Mouse (Mus musculus) lung, postnatal 10 days (tissue): ENCODE results near the gene Dnmbp.

ENCODE experiments used
- DNase-seq: peaks from one replicate; pipeline ENCODE4 v3.0.0; 2021

Dnmbp gene

DNA sequence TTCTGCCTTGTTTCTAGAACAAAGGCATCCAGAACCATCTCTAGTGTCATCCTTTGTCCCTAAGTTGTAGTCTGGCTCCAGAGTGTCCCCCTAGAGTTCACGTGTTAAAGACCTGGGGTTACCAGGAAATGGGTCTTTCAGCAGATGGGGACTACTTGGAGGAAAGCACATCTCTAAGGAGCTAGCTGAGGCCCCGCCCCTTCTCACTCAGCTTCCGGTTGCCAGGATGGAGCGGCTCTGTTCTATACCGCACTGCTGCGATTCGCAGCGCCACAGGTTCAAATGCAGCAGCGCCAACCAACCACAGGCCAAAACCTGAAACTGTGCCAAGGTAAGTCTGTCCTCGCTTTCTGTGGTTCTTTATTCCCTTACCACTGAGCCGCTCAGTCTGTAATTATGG is 65.6 kb downstream of the Dnmbp start:
- DNase-seq, result no peak

DNA sequence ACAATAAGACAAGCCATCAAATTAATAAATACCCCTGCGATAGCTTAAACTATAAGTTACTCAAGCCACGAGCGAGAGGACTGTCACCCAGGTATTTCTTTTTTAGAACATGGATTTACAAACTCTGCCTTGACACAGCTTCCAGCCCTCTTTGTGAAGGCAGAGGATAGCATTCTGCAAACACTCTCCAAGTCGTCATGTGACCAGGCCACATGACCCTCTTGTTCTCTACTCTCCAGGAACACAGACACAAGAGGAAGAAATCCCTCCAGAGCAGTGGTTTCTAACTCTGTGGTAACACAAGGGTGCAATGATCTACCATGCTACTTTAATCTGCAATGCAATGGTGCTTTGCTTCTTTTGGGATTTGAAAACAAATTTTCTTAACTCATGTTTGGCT is 69.6 kb downstream of the Dnmbp start:
- no peak for DNase-seq

DNA sequence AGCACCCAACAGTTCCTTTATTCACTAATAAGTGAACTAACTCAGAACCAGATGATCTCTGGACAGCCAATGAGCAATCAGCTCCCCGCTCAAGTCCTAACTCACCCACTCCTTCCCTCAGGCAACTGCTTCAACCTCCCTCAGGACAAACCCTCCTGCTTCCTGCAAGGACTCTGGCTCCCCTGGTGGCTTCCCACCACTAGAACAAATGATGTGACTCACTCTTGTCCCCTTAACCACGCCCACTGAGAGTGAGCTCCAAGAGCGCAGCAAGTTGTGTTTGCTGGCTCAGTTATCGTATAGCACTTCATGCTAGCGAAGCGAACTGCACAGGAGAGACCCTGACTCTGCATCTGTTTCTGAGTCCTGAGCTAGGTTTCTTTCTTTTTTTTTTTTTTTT is 82.6 kb downstream of the Dnmbp start:
- DNase-seq, result peak; percentile 59

DNA sequence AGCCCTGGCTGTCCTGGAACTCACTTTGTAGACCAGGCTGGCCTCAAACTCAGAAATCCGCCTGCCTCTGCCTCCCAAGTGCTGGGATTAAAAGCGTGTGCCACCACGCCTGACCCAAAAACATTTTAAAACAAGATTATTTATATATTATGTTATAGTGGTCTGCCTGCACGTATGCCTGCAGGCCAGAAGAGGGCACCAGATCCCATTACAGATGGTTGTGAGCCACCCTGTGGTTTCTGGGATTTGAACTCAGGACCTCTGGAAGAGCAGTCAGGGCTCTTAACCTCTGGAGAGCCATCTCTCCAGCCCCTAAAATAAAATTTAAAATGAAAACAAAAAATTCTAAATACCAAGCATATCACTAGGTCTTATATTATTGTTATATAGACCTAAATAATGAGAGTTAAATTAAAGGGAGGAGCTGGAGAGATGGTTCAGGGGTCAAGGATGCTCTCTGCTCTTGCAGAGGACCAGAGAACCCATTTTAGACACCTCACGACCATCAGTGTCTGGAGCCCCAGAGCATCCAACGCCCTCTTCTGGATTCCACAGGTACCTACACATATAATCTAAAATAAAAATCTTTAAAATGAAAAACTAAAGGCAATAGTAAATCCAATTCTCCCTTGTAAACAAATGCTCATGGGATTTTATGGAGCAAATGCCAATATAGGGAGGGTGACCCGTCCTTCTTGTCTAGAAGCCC is 87.0 kb downstream of the Dnmbp start:
- peak; percentile 12 for DNase-seq

GRCm38 (mm10) chr19:43851996-43852630 is 87.9 kb downstream of the Dnmbp start:
- peak; percentile 37 for DNase-seq

DNA sequence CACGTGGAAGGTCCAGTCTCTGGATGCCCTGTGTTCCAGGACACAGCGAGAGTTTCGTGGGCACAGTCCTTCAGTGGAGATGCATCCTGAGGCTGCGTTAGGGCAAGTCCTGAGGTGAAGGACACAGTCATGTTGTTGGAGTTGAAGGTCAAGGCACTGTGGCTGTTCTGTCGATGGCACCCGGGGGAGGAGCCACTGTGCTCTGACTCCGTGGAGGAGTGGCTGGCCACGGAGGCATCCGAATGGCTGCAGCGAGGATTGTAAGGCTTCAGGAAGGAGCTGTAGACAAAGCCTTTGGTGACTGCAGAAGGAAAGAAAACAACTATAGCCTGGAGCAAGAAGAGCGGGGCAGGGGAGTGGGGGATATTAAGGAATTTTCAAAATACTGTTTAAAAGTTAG is 90.0 kb downstream of the Dnmbp start:
- DNase-seq, result no peak

- DNase-seq, result no peak
Measured at GRCm38 (mm10) chr19:43847966-43848365, 92.0 kb downstream of the Dnmbp start.

- DNase-seq, result no peak
Measured at GRCm38 (mm10) chr19:43847056-43847455, 92.9 kb downstream of the Dnmbp start.

DNA sequence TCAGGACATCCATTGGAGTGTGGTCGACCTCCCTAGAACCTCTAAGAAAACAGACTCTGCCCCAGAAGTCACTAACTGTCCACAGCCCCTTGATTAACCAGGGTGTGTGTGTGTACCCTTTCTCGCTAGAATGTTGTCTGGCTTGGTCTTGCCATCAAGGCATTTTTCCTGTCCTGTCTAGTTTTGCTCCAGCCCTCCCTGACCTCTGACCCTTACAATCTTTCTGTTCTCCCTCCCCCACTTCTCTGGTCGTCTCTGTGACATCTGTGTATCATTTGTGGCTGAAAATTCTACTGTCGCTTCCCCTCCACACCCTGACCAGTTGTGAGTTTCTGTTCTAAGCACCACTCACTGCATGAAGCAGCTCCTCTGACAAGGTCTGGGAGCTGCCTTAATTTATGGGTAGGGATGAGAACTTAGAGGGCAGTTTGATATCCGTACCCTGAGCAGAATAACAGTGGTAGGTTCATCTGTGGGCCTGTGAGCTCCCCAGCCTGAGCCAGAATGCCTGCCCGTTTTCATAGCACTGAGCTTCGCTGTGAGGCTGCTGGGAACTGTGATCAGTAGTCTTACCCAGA is 94.6 kb downstream of the Dnmbp start:
- peak; percentile 8 for DNase-seq

GRCm38 (mm10) chr19:43843184-43843583 is 96.8 kb downstream of the Dnmbp start:
- DNase-seq, result no peak

DNA sequence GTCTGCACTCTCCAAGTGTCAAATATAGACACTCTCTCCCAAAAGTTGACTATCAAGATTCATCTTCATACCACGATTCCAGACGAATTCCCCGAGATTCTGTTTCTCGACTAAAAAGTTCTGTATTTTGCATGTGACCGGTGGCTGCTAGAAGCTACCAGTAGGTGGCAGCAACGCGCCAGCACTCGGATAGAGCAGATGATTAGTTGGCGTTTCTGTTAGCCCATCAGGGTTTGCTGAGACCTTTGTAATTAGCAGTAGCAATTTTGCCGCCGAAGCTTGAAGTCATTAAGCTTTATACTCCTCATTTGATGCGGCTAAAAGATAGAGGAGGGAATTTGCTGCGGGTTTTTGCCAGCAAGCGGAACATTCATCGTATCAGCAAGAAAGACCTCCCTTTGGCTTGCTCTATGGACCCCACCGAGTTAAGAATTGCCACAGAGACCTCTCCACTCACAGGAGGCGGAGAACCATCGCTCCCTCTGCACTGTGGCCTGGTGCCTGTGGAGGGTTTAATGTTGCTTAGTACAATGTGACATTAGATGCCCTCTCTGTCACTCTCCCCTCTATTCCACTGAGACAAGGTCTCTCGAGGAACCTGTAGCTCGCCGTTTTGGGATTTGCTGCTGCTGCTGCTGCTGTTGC is 107.4 kb downstream of the Dnmbp start:
- peak; percentile 80 for DNase-seq

DNA sequence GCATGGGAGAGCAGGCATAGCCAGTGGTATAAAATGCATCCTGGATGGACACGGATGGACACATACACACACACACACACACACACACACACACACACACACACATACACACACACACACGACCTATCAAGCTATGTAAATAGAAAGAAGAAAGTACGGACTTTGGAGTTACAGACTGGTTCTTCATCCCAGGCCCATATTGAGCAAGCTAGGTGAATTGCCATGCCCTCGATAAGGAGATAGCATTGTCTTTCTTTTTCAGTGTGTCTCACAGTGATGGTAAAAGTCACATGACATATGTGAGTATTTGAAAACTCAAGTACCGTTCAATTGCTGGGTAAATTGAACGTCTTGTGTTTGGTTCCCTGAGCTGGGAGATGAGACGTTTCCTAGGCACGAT is 113.1 kb downstream of the Dnmbp start:
- DNase-seq, result no peak

- peak; percentile 11 for DNase-seq
Measured at GRCm38 (mm10) chr19:43815661-43816414, 124.2 kb downstream of the Dnmbp start.

GRCm38 (mm10) chr19:43813315-43813714 is 126.7 kb downstream of the Dnmbp start:
- DNase-seq, result no peak

- no peak for DNase-seq
Measured at GRCm38 (mm10) chr19:43811419-43811818, 128.6 kb downstream of the Dnmbp start.

DNA sequence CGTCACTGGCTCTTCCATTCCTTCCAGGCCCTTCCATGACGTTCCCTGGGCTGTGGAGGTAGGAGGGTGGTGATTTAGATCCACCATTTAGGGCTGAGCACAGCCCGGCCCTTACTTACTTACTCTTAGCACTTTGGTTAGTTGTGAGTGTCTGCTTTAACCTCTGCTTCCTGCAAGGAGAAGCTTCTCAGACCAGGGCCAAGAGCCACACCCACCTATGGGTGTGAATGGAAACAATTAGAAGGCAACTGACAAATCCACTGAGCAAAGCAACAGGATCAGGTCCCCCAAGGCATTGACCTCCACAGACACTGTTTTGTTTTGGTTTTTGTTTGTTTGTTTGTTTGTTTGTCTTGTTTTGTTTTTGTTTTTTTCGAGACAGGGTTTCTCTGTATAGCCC is 130.7 kb downstream of the Dnmbp start:
- DNase-seq, result no peak

DNA sequence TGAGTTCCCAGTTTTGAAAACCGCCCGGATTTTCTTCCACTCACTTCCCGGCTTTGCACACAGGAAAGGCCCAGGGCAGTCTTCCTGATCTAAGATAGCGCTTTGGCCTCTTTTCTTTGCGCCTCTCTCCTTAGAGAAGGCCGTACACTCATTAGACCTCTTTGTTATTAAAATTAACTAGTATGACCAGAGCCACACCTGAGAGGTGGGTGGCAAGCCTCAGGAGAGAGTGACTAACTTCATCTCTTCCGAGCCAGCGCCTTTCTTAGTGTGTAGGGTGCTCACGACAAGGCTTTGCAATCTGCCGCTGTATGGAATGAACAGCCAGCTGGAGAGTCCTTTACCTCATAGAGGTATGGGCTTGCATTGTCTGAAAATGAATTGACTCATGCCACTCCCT is 136.1 kb downstream of the Dnmbp start:
- DNase-seq, result no peak

GRCm38 (mm10) chr19:43801427-43802051 is 138.5 kb downstream of the Dnmbp start:
- no peak for DNase-seq

GRCm38 (mm10) chr19:43797216-43797615 is 142.8 kb downstream of the Dnmbp start:
- DNase-seq, result no peak
